Mouse (Mus musculus): ENCODE results near the gene Pik3r5. TPM values are rescaled to one million over a fixed set of nuclear protein-coding genes. Genes with fewer than 3 reads are reported as not detected.

Gene Pik3r5
- total RNA-seq, 1 experiment from 2014 or later: 0.67 TPM

DNA sequence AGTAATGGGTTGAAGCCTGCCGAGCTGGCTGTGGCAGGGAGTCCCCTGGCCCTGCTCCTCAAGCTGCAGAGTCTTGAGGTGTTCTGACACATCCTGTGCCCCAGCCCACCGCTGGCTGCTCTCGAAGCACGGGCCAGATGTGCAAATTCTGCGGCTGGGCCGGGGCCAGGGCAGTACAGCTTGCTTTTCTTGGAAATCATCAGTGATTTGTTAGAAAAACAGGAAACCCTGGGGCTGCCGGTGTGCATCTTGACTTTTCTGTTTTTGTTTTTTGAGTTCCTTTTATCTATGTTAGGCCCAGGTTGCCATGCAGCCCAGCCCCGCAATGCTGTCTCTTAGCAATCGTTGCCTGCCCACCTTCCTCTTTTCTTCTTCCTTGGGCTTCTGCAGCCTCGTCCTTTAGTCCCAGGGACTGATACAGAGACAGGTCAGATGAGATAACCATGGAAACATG is 19.4 kb downstream of the Pik3r5 start:
- DNase-seq: peak; percentile 38

DNA sequence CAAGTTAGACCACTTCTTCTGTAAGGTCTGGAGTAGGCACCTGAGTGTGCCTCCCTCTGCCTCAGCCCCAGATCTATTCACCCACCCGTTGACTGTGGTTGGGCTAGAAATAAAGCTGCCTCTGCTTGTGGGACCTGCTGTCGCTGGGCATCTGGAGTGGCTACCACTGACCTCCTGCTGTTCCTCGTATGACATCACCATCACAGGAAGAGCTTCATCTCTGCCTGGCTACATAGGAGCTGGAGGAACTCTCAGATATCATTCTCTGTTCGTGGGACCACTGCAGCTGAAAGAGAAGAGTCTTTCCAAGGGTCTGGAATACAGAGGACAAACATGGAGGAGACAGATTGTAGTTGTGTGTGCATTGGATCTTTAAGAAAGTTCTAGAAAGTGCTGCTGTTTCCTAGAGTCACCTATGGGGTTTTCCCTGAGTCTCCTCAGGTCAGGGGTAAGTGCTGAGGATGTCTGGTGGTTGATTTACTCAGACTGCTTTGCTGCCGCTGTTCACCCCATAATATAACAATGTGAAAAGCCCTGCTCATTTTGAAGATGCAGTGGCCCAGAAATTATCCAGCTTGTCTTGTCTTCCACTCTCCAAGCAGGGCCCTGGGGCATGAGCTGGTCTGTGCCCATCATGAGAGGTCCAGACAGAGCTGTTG is 20.0 kb downstream of the Pik3r5 start:
- DNase-seq: no peak

DNA sequence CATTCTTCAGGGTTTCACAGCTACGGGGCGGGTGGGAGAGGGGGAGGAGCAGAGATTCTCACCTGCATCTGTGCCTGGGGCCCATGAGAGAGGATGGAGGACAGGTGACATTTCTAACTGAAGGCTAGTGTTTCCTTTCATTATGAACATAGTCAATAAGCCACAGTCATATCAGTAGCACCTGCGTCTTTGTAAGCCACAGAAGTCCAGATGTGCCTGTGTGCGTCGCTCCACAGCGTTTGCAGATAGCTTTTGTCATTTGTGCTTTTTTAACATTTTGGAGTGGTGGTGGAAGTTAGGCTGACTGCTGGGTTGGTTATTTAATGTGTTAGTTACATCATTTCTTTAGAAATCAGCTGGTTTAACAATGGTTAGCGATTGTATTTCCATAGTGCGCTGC is 20.8 kb downstream of the Pik3r5 start:
- no peak for DNase-seq

DNA sequence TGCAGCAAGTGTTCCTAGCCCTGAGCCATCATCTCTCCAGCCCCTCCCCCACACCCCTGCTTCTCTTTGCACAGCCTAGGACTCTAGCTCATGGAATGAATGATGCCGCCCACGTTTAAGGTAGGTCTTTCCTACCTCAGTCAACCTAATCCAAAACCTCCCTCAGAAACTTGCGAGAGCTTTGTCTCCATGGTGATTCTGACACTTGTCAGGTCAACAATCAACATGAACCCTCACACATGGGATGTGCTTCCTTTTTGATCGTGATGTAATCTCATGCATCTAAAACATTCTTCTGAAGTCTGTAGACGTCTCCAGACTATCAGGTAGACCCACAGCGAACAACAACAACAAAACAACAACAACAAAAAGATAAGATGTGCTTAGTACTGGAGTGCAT is 21.4 kb downstream of the Pik3r5 start:
- no peak for DNase-seq

DNA sequence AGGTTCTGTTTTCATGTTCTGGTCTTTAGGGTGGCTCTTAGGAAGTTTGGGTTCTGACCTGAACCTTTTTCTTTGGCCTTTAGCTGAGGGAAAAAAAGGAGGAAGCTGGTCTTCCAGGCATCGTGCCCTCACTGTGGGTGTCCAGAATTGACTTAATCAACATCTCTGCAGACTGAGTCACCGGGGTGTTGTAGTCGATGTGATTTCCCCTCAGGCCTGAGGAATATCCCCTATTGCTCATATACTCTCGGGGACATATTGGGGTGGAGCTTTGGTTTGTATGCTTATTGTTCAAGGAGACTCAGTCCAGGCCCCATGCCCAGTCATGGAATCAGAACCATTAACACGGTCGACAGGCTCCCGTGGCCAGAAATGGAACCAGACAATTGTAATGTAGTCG is 26.2 kb downstream of the Pik3r5 start:
- DNase-seq: no peak

DNA sequence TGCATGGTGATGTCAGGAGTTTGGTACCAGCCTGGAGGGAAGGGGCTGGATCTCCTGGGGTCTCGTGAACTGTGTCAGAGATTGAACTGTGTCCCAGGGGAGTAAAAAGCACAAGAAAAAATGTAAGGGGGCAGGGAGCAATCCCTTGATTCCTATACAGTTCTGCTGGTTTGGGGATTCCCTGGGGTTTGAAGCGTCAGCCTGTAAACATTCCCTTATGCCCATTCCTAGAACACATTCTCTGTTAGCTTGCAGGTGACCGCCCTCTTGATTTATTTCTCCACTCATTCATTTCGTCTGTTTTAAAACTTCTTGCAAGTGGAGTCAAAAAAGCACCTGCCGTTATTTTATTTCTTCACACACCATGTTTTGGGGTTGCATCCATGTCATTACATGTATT is 27.1 kb downstream of the Pik3r5 start:
- no peak for DNase-seq

DNA sequence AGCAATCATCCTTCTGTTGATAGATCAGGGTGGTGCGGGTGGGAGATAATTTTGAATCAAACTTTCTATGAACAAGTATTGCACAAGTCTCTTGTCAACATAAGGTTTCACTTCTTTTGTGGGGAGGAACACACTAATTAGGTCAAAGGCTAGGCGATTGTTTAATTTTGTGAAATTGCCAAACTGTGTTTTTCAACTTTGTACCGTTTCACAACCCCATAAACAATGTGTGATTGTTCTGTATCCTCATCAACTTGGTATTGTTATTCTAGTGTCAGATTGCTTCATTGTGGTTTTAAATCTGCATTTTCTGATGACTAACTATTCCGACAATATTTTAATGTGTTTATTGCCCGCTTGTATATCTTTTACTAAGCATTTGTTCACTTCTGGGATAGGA is 27.6 kb downstream of the Pik3r5 start:
- no peak for DNase-seq

DNA sequence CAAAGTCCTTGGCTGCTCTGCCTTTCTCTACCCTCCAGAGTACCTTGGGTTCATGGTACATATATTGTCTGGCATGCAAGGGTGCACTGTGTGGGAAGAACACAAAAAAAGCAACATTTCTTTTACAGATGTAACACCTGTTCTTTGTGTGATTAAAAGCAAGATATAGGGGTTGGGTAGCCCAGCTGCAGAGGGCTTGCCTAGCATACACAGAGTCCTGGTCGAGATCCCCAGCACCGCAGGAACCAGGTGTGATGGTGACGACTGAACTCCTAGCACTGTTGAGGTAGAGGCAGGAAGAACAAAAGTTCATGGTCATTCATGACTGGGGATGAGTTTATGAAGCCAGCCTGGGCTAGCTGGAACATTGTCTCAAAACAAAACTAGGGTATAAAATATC is 30.8 kb downstream of the Pik3r5 start:
- DNase-seq: no peak

DNA sequence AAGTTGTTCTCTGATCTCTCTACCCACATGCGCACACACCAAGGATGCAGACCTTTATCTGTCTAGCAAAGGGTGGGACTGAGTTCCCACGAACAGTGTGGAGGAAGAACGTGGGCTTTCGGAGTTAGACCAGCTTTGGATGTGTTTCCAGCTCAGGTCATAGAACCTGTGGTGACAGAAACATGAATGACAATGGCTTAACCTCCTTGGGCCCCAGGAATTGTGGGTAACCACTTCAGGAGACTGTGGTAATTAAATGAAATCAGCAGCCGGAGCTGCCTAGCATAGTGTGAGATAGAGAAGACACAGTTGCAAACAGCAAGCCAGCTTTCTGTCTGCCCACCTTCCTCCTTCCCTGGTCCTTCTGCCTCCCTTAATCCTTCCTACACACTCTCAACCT is 32.3 kb downstream of the Pik3r5 start:
- no peak for DNase-seq

DNA sequence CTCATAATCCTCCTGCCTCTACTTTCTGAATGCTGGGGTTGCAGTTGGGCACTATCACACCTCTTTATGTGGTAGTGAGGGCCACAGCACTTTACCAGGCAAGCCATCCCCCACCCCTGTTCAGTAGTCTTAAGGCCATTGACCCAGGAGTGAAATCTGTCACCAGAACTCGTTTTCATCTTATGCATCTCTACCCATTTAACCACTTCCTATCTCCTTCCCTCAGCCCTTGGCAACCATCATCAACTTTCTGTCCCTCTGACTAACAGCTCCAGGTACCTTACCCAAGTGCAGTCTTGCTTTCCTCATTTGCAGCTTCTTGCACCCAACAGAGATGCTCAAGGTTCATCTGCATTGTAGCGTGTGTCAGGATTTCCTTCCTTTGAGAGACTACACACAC is 33.2 kb downstream of the Pik3r5 start:
- DNase-seq: no peak

DNA sequence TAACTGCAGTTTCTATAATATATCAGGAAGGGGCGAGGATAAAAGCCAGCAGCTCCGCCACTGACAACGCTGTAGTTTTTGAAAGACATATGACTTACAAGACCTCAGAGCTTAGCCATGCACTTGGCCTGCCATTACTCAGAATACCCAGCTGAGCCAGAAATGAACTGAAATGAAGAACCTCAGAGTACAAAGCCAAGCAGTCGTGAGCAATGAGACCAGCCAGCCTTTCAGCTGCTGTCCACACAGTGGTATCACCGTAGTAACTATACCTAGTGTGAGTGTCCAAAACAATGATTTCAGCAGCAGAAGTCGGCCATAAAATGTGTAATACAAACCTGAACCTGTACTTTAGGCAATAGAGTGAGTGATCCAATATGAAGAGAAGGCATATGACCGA is 35.5 kb downstream of the Pik3r5 start:
- DNase-seq: peak; percentile 1

DNA sequence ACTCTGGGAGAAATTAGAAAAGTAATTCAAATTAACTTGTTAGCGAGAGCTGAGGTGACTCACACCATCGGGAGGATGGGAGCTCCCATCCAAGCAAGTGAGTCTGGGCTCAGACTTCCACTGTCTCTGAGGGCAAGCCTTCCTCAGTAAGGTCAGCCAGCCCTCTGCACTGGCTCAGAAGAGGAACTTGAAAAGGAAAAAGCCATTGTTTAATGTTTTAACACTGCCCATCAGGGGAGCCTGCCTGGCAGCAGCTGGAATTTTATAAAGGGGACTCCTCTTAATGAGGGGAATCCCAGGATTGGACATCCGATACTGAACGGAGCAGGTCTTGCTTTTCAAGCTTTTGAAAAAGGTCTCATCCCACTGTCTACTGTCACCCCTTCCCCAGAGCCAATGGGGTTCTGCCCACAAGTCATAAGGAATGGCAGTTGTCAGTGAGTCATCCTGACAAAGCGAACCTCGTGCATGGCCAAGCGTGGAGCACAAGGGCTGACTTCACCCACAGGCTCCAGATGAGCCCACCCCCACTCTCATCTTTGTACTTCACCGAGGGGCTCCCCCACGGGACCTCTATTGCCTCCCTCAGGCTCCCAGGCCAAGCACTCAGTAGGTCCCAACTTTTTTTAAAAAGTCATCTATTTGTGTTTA is 36.2 kb downstream of the Pik3r5 start:
- peak; percentile 4 for DNase-seq

DNA sequence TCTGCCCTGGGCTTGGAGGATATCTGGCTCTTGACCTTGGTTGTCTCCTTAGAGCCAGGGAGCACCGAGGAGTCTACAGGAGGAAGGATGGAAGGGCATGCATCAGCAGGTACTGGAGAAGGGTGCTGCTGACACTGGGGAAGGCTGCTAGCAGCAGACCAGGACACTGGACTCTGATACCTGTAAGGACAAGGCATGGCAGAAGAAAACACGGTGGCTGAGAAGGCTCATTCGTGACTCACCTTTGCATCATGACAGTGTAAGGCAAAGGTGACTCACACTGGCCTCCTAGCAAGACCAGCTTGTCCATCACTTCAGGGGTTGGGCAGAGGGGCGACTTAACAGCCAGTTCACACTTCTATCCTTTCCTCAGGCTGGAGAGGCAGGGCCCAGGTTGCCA is 37.0 kb downstream of the Pik3r5 start:
- DNase-seq: peak; percentile 4

DNA sequence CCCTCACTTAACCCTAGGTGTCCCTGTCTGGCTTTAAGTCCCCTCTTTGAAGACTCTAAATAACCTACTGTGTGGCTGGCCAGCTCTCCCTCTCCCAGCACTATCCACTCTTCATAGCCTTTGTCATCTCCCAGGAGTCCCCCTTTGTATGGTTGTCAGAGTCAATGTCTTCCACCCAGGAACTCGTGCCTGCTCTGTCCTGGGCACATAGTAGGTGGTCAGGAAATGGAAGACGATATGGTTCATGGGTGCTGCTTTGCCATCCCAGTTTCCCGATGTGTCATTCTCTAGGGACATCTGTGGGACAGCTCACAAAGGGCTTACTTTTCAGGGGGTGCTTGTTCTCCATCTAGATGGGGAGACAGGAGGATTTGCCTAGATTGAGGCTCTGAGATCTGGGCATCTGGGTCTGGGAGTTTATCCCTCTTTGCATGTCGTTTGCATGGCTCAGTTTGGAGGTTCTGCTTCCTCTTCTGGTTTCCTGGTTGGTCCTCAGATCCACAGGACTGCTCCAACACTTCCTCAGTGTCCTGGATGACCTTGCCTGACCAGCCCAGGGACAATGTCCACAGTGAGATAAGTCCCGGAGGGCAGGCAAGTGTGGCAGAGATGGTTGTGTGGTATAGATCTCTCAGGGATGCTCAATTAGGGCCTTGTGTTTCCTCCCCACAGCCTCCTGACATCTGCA is 40.4 kb downstream of the Pik3r5 start:
- peak; percentile 0 for DNase-seq

DNA sequence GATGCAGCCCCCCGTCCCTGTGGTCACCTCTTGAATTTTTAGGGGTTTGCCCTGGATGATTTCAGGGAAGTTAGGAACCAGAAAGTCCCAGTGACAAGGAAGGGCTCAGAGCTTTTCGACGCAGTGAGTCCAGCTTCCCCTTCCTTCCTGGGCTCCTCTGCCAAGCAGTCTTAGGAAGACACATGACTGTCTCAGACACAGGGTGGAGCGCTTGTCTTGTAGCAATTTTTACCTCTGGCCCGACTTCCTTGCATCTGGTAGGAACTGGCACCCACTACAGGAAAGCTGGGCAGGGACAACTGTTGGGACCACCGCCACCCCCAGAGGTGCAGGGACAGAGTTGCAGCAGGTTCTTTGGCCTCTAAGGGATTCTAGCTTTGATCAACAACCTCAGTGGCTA is 42.7 kb downstream of the Pik3r5 start:
- no peak for DNase-seq

DNA sequence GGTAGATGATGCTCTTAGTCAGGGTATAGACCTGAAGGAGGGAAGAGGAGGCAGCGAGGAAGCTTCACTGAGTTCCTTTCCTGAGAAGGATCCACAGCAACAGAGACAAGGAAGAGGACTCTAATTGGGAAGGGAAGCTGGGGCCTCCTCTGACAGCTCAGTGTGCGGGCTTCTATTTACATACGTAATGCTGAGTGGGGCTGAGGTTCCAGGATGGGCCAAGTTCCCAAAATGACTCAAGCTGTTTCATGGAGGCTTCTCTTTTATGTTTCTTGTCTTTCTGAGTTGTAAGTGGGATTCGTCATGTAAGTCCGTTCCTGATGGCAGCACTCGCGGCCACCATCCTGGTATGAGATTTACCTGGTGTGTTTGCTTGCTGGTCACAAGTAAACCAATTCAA is 43.8 kb downstream of the Pik3r5 start:
- no peak for DNase-seq

DNA sequence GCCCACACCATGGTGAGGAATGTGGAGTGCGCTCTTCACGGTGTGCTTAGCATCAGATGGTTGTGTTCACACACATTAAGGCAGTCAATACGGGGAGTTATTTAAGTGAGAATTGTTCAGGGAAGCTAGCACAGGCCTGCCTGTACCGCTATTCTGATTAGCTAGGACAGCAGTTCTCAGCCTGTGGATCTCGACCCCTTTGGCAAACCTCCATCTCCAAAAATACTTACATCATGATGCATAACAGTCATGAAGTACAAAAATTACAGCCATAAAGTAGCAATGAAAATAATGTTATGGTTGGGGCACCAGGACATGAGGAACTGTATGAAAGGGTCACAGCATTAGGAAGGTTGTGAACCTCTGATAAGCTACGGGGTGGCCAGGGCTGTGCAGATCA is 45.7 kb downstream of the Pik3r5 start:
- no peak for DNase-seq

DNA sequence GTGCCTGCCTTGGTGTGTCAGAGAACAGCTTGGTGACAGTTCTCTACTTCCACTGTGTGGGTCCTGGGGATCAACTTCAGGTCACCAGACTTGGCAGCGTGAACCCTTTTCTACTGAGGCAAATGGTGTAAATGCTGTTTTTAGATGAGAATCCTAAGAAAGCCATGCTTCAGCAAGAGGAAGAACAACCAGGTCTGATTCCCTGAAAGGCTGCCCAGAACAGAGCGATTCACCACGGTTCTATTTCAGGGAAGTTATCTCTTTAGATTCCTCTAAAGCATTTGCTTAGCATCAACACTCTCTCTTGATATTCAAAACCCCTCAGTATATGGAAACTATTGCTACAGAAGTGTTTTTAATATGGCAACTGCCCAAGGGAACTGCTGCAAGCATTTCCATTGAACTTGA is 46.7 kb downstream of the Pik3r5 start:
- DNase-seq: no peak

DNA sequence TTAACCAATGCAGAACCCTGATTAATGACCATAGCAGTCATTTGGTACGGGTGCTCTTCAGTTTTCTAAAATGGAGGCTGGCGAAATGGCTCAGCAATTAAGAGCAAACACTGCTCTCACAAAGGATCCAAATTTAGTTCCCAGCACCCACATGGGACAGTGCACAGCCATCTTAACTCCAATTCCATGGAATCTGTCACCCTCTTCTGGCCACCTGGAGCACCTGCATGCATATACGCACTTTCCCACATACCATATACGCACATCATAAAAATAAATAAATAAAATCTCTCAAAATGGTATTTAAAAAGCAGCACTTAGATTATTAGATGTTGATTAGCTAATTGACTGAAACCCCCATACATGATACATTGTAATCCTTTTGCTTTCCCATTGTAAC is 48.7 kb downstream of the Pik3r5 start:
- DNase-seq: no peak

DNA sequence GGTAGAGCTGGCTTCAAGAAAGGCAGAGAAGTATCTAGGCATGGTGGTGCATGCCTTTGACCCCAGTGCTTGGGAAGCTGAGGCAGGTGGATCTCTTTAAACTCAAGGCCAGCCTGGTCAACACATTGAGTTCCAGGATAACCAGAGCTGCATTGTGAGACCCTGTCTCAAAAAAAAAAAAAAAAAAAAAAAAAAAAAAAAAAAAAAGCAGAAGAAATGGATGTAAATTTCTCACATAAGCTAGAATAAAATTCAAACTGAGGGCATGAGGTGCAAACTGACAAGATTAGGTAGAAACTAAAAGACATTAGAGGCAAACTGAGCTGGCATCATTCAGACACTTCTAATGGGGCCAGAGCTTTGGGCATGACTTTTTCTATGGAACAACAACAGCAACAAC is 50.1 kb downstream of the Pik3r5 start:
- no peak for DNase-seq

DNA sequence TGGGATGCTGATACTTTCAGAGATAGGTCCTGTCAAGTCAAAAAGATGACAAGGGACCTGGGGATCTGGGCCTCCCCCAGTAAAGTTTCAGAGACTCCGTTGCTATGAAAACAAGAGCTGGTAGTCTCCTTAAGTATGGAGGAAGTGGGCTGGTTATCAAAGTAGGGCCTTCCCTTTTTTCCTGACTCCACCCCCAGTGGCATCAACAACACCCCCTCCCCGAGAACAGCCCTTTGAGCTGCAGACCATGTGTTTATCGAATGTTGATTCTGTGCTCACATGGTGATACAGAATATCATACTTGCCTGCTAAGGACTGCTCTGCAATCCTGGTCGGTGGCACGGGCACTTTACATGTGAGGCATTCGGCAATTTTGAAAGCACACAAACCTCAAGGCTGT is 51.3 kb downstream of the Pik3r5 start:
- DNase-seq: no peak

DNA sequence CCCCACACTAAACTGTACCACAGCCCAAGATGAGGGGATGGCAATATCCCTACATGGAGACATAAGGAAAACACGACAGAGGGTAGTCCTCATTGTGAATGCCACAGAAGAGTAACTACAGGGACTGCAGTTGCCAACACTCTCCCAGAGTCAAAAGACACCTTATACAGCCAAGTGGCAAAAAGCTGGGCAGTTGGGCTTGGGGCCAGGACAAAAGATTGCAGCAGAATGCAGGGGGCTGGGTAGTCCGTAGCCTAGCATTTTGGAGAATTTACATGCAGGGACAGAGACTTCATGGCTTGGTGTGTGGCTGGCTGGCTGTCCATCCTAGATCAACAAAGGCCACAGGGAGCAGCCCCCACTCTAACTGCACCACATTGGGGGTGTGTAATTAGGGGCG is 52.5 kb downstream of the Pik3r5 start:
- DNase-seq: no peak

DNA sequence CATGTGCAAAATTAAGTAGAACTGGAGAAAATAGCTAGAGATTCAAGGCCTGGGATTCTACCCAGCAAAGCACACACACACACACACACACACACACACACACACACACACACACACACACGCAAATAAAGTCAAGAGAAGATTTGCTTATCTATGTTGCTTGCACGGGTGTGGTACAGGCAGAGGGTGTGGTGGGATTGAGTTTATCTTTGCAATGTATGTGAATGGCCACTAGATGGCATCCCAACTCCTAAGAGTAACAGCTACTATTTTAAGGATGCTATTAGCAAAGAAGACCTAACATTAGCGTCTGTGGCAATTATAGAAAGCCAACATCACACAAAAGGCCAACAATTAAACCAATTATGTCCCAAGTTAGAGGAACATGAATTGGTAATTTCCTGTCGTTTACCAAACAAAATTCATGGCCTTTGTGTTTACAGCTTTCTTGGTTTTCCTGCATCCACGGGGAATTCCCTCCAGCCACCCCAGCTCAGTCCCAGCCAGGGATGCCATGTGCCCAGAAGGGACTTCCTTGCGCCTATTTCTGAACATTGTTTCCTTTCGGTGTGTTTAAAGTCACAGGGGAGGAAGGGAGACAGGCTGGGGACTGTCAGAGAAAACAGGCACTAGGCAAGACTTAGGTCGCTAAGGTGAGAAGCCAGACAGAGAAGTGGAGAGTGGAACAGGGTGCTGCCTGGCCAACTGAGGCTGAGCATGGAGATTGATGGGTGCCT is 53.5 kb downstream of the Pik3r5 start:
- DNase-seq: peak; percentile 37

Data from adrenal gland, postnatal 14 days (tissue).